Mouse (Mus musculus): ENCODE results near the gene Mtor.

GRCm38 (mm10) chr4:148583257-148583656 is 134.8 kb downstream of the Mtor start:
- TF ChIP-seq CTCF (IDR thresholded peaks at IDR 0.05; ENCODE audit: low read depth) (no peak), EP300 (IDR thresholded peaks at IDR 0.05; ENCODE audit: low read depth) (no peak)
